Mouse (Mus musculus) midbrain, embryonic 13.5 days (tissue): Measurements from ENCODE around the gene Fam241a. TPM values are rescaled to one million over a fixed set of nuclear protein-coding genes. Genes with fewer than 3 reads are reported as not detected.

Experiments
- ATAC-seq: fragments of 200-750 bp; cut with Nextera tagmentation; 2 replicates; pipeline ENCODE4 v1.8.0; 2017; ENCODE audit warnings: mild to moderate bottlenecking, moderate TSS enrichment, moderate library complexity
- H3K27ac ChIP-seq: fragments of 300-500 bp; sonication (generic); 2 replicates; pipeline ENCODE4 v1.5.1; 2015; ENCODE audit warnings: inconsistent platforms, mild to moderate bottlenecking, moderate library complexity
- H3K27me3 ChIP-seq: fragments of 300-500 bp; sonication (generic); 2 replicates; pipeline ENCODE4 v1.6.1; 2015; ENCODE audit warnings: mild to moderate bottlenecking, inconsistent platforms
- H3K36me3 ChIP-seq: fragments of 300-500 bp; sonication (generic); 2 replicates; pipeline ENCODE4 v1.6.1; 2015; ENCODE audit warnings: mild to moderate bottlenecking, inconsistent platforms
- H3K4me1 ChIP-seq: fragments of 300-500 bp; sonication (generic); replicated peaks from 2 replicates; pipeline ENCODE4 v1.6.1; 2015; ENCODE audit warnings: inconsistent platforms
- H3K4me2 ChIP-seq: fragments of 300-500 bp; sonication (generic); replicated peaks from 2 replicates; pipeline ENCODE4 v1.6.1; 2015; ENCODE audit warnings: moderate library complexity, mild to moderate bottlenecking, inconsistent platforms
- H3K4me3 ChIP-seq: fragments of 300-500 bp; sonication (generic); replicated peaks from 2 replicates; pipeline ENCODE4 v1.5.1; 2015; ENCODE audit warnings: mild to moderate bottlenecking, inconsistent platforms
- H3K9ac ChIP-seq: fragments of 300-500 bp; sonication (generic); replicated peaks from 2 replicates; pipeline ENCODE4 v1.6.1; 2015; ENCODE audit warnings: mild to moderate bottlenecking, inconsistent platforms
- H3K9me3 ChIP-seq: fragments of 300-500 bp; sonication (generic); 2 replicates; pipeline ENCODE4 v1.6.1; 2016; ENCODE audit warnings: mild to moderate bottlenecking, inconsistent platforms
- WGBS: fragments of 180-500 bp; shearing (Covaris S2); methylation state at CpG from one replicate; pipeline ENCODE4 v1.1.7; 2015; 5-methylcytosine and 5-hydroxymethylcytosine counted together
- polyA plus RNA-seq: library from polyadenylated mRNA; unstranded; fragments of >200 nt; fragmentation: Nextera tagmentation; extraction: Ambion mirVana; gene quantifications from 2 replicates; pipeline ENCODE4 v1.2.1, GENCODE M21; 2015

The Fam241a gene
- polyA plus RNA-seq, result 4.8 and 6.6 TPM in 2 replicates

- under 1% methylated on average over 72 of the region's 94 CpGs for WGBS
- Histone ChIP-seq H3K4me2 (peak within 1 kb of the TSS; percentile 82), H3K9ac (peak within 1 kb of the TSS; percentile 72), H3K36me3 (no peaks in the 10 kb centered on the region), H3K4me1 (no peaks in the 10 kb centered on the region), H3K4me3 (peak within 1 kb of the TSS; percentile 68), H3K27ac (0 out of 2 replicates have a peak within 1 kb of the TSS, but pooled peaks have one; percentile 12), H3K27me3 (peaks cover 23% of the 10 kb centered on the region), H3K9me3 (no peaks in the 10 kb centered on the region)
- peak; percentile 95 for ATAC-seq
These were observed at the start of gene Fam241a for GRCm38 (mm10) chr3:127895792-127896541. Gene Fam241a, minus strand, starts transcription at chr3:127896324.

DNA sequence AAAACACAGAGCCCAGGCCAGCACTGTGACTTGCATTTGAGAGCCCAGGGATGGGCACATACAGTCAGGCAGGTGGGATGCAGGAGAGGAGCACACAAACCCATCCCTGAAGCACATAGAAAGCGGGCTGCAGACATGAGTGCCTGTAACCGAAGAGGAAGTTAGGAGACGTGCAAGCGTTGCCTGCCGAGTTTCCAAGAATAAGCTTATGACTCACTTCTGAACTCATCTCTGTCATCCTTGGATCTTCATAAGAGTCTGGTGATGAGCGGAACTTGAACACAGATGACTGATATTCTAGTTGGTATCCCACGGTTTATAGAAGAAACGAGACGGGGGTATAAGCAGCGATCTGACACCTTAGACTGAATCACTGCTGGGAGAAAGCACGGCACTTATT lies 36.3 kb upstream of the Fam241a start:
- Histone ChIP-seq H3K36me3 (no peaks in the 10 kb centered on the region), H3K4me2 (no peak overlapping the region), H3K27ac (no peak overlapping the region), H3K4me1 (no peaks in the 10 kb centered on the region), H3K27me3 (no peaks in the 10 kb centered on the region), H3K9me3 (no peaks in the 10 kb centered on the region), H3K4me3 (no peak overlapping the region), H3K9ac (no peak overlapping the region)
- WGBS, result 94% methylated on average over 11 of the region's 11 CpGs
- no peak for ATAC-seq

- H3K9ac ChIP-seq, result no peak overlapping the region
- ATAC-seq, result no peak
These were observed 34.3 kb upstream of the Fam241a start for GRCm38 (mm10) chr3:127930326-127931012.

DNA sequence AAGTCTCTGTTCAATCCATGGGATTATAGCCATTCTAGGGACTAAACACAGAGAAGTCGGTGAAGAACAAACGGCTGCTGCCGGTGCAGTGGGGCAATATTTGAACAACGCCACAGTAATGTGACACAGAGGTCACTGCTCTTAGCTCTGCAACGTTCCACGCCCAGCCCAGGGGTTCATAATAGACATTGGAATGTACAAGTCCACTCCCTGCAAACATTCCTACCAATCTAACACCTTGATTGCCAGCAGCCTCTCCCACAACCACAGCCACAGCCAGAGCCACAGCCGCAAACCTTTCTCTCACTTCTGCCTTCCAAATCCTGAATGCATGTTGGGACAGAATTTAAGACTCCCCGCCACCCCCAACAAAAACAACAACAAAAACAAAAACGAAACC lies 33.8 kb upstream of the Fam241a start:
- ATAC-seq, result no peak
- H3K4me1 ChIP-seq, result no peaks in the 10 kb centered on the region
- 80% methylated on average over 9 of the region's 9 CpGs for WGBS
- H3K36me3 ChIP-seq, result no peaks in the 10 kb centered on the region
- no peaks in the 10 kb centered on the region for H3K27me3 ChIP-seq
- no peak overlapping the region for H3K27ac ChIP-seq
- H3K9ac ChIP-seq, result no peak overlapping the region
- no peaks in the 10 kb centered on the region for H3K9me3 ChIP-seq
- H3K4me2 ChIP-seq, result no peak overlapping the region
- no peak overlapping the region for H3K4me3 ChIP-seq

More at GRCm38 (mm10) chr3:127930326-127931012, 34.3 kb upstream of the Fam241a start:
- no peaks in the 10 kb centered on the region for H3K9me3 ChIP-seq
- H3K27ac ChIP-seq, result no peak overlapping the region
- no peaks in the 10 kb centered on the region for H3K4me1 ChIP-seq
- no peaks in the 10 kb centered on the region for H3K36me3 ChIP-seq
- no peak overlapping the region for H3K4me2 ChIP-seq
- no peaks in the 10 kb centered on the region for H3K27me3 ChIP-seq
- WGBS, result 89% methylated on average over 9 of the region's 9 CpGs
- no peak overlapping the region for H3K4me3 ChIP-seq

- H3K4me3 ChIP-seq, result no peak overlapping the region
- H3K4me1 ChIP-seq, result no peaks in the 10 kb centered on the region
- WGBS, result 83% methylated on average over 9 of the region's 9 CpGs
These were observed 30.6 kb upstream of the Fam241a start for GRCm38 (mm10) chr3:127926635-127927183.

GRCm38 (mm10) chr3:127924464-127924863 lies 28.3 kb upstream of the Fam241a start:
- H3K4me3 ChIP-seq, result no peak overlapping the region
- H3K9me3 ChIP-seq, result no peaks in the 10 kb centered on the region
- H3K9ac ChIP-seq, result no peak overlapping the region
- no peak for ATAC-seq
- H3K36me3 ChIP-seq, result no peaks in the 10 kb centered on the region
- WGBS, result 80% methylated on average over 2 of the region's 2 CpGs
- H3K4me2 ChIP-seq, result no peak overlapping the region
- H3K27me3 ChIP-seq, result no peaks in the 10 kb centered on the region
- no peaks in the 10 kb centered on the region for H3K4me1 ChIP-seq
- H3K27ac ChIP-seq, result no peak overlapping the region

More at GRCm38 (mm10) chr3:127926635-127927183, 30.6 kb upstream of the Fam241a start:
- ATAC-seq, result no peak
- Histone ChIP-seq H3K36me3 (no peaks in the 10 kb centered on the region), H3K27ac (no peak overlapping the region), H3K4me2 (no peak overlapping the region), H3K9ac (no peak overlapping the region), H3K9me3 (no peaks in the 10 kb centered on the region), H3K27me3 (no peaks in the 10 kb centered on the region)

DNA sequence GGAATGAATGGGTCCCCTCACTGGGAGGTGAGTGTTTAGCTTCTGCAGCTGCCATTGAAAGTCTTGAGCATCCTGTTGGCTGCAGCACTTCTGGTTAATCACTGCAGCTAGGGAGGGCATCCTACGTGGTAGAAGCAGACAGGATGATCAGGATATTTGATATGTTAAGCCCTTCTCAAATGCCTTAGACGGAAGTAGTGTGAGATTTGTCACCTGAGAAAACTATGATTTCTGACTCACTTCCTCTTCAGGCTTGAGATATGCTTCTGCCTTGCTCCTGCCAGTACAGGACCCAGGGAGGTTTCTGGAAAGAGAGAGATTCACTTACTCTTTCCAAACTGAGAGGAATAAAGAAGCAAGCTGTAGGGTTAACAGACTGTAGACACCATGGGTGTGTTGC lies 27.1 kb upstream of the Fam241a start:
- WGBS, result 83% methylated on average over 2 of the region's 2 CpGs
- H3K4me3 ChIP-seq, result no peak overlapping the region
- no peak overlapping the region for H3K9ac ChIP-seq
- H3K27me3 ChIP-seq, result no peaks in the 10 kb centered on the region
- H3K9me3 ChIP-seq, result no peaks in the 10 kb centered on the region
- H3K4me1 ChIP-seq, result no peaks in the 10 kb centered on the region
- H3K36me3 ChIP-seq, result no peaks in the 10 kb centered on the region
- no peak overlapping the region for H3K4me2 ChIP-seq
- H3K27ac ChIP-seq, result no peak overlapping the region
- no peak for ATAC-seq

GRCm38 (mm10) chr3:127922125-127922524 lies 26.0 kb upstream of the Fam241a start:
- ATAC-seq, result no peak
- Histone ChIP-seq H3K9ac (no peak overlapping the region), H3K27ac (no peak overlapping the region), H3K4me3 (no peak overlapping the region), H3K4me2 (no peak overlapping the region), H3K4me1 (no peaks in the 10 kb centered on the region), H3K36me3 (no peaks in the 10 kb centered on the region), H3K27me3 (no peaks in the 10 kb centered on the region), H3K9me3 (no peaks in the 10 kb centered on the region)
- 84% methylated on average over 5 of the region's 5 CpGs for WGBS

DNA sequence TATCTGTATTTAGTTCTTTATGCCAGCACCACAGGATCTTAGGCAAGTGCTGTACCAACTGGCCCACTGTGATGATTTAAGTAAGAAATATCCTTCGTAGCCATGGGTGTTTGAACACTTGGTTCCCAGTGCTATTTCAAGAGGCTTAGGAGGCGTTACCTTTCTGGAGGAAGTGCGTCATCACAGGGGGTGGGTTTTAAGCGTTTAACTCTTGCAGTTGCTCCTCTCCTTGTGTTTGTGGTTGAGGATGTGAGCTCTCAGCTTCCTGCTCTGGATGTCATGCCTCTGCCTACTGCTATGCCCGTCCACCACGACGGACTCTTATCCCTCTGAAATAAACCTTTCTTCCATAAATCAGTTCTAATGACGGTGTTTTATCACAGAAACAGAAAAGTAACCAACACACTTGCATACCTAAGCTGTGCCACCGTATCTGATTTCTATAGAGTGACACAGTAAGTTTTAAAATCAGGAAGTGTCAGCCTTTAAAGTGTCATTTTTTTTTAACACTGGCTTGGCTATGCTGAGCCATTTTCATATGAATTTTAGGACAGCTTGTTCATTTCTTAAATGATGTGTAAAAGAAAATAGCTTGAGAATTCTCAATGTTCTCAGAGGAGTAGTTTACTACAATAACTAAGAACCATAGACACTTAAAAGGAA lies 22.0 kb upstream of the Fam241a start:
- no peaks in the 10 kb centered on the region for H3K27me3 ChIP-seq
- no peaks in the 10 kb centered on the region for H3K36me3 ChIP-seq
- no peak overlapping the region for H3K9ac ChIP-seq
- H3K9me3 ChIP-seq, result no peaks in the 10 kb centered on the region
- ATAC-seq, result no peak
- no peaks in the 10 kb centered on the region for H3K4me1 ChIP-seq
- WGBS, result 83% methylated on average over 9 of the region's 9 CpGs
- no peak overlapping the region for H3K4me2 ChIP-seq
- H3K4me3 ChIP-seq, result no peak overlapping the region
- H3K27ac ChIP-seq, result no peak overlapping the region

- H3K27me3 ChIP-seq, result no peaks in the 10 kb centered on the region
- H3K4me2 ChIP-seq, result no peak overlapping the region
- no peaks in the 10 kb centered on the region for H3K9me3 ChIP-seq
- no peak overlapping the region for H3K27ac ChIP-seq
- H3K36me3 ChIP-seq, result no peaks in the 10 kb centered on the region
- no peak overlapping the region for H3K4me3 ChIP-seq
- no peak overlapping the region for H3K9ac ChIP-seq
- ATAC-seq, result no peak
- no peaks in the 10 kb centered on the region for H3K4me1 ChIP-seq
- 85% methylated on average over 3 of the region's 3 CpGs for WGBS
These were observed 21.4 kb upstream of the Fam241a start for GRCm38 (mm10) chr3:127917549-127917948.

DNA sequence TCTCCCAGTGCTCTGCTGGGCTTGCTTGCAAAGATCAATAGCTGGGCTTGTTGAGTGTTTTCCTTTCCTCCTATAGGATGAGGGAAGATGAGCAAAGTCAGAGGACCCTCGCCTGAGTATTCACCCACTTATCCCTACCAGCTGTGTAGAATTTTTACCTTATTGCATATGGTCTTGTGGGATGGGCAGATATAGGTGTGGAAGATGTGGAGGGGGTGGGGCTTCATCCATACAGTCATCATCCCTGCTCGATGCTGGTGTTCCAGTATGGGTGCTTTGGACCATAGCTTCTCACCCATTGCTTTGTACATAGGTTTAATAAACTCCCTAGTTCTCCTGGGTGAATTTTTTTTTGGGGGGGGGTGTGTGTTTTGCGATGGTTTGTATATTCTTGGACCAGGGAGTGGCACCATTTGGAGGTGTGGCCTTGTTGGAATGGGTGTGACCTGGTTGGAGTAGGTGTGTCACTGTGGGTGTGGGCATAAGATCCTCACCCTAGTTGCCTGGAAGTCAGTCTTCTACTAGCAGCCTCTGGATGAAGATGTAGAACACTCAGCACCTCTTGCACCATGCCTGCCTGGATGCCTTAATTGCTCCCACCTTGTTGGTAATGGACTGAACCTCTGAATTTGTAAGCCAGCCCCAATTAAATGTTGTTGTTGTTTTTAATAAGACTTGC lies 19.7 kb upstream of the Fam241a start:
- Histone ChIP-seq H3K27ac (no peak overlapping the region), H3K4me1 (no peaks in the 10 kb centered on the region), H3K9me3 (no peaks in the 10 kb centered on the region), H3K9ac (no peak overlapping the region), H3K4me2 (no peak overlapping the region), H3K27me3 (no peaks in the 10 kb centered on the region), H3K36me3 (no peaks in the 10 kb centered on the region), H3K4me3 (no peak overlapping the region)
- no peak for ATAC-seq
- 93% methylated on average over 3 of the region's 3 CpGs for WGBS
